Mouse (Mus musculus): Measurements from ENCODE around the gene Dram1.

The Dram1 gene

DNA sequence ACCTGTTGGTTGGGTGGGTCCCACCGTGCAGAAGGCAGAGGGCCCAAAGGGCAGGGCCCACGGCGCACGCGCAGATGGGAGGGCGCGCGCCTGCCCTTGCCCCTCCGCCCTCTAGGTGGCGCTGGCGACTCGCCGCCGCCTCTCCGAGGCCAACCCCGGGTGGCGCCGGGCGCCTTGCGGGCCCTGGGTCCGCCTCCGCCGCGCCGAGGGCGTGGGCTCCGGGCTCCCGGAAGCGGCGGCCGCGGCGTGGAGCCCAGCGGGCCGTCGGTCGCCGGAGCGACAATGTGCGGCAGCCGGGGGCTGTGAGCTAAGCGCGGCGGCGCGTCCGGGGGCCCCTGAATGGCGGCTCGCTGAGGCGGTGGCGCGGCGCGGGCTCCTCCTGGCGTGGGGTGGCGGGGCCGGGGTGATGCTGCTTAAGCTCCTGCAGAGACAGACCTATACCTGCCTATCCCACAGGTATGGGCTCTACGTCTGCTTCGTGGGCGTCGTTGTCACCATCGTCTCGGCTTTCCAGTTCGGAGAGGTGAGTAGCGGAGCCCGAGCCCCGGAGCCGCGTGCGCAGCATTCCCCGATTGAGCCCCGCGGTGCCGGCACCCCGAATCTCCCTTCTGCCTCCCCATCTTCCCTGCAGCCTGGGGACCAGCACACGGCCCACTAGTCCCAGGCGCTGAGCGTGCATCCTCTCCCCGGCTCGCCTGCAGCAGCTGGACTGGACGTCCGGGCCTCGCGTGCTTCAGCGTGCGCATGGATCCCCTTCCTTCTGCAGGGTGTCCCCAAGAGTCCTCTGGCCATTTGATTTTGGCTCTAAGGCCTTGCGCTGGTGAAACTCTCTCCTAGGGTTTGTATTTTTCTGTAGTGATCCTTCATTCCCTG lies at the start of gene Dram1, which contains the start of gene Gnptab:
Dram1 (minus strand) TSS at position 68 of the 873 bp plus-strand sequence.
Gnptab (plus strand) TSS at position 120 of the 873 bp plus-strand sequence.
- peak; percentile 88 for DNase-seq

DNA sequence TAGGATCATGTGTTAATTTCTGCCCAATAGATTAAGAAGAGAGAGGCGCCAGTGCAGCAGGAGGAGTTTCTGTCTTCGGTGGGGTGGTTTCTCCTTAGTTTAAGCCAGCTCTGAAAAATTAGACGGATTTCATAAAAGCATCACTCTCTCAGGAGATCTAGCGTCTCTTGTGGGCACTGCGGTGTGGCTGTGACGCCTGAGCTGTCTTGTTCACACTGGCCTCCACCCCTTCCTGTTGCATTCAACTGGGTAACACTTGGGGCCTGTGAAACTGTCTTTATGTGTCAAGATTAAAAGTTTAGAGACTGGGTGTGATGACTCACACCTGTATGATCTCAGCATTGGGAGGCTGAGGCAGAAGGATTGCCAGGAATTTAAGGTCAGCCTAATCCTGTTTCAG lies 49.1 kb upstream of the Dram1 start:
- DNase-seq: no peak

DNA sequence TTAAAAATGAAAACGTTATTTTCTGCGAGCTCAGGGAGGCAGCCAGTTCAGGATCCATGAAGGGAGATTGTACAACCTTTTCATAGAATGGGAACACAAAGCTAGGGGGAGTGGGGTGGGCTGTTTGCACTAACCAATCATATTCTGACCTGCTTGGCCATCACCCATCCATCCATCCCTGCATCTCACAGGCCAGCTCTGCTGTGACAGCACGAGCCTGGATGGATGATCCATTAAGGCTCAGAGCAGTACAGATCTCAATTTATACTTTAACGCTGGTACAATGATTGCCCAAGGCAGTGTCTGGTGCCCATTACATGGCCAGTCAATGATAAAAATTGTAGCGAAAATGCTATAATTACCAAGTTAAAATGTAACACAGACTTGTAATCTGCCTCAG lies 48.0 kb upstream of the Dram1 start:
- DNase-seq: no peak

DNA sequence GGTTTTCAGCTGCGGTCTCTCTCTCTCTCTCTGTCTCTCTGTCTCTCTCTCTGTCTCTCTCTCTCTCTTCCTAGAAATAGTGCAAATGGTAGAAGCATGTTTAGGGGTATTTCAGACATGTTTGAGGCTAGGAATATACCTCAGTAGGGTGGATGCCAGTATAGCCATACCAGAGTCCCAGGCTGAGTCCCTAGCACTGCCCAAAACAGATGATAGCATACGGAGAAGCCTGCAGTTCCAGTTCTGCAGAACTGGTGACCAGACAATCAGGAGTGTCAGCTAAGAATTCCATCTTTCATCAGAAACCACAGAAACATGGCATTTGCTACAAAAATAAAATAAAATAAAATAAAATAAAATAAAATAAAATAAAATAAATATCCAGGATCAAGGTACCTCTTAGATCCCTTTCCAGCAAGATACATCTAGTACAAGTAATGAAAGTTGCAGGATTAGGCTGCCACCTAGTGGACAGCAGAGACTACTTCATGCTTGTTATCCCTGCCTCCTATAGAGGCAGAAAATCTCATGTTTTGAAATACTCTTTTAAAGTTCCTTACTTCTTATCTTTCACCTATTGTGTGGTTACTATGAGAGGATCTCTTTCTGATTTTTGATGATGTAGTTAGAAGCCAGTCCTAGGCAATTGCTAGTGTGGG lies 47.4 kb upstream of the Dram1 start:
- peak; percentile 25 for DNase-seq

- no peak for DNase-seq
Observed at GRCm38 (mm10) chr10:88420655-88421435, 42.0 kb upstream of the Dram1 start.

GRCm38 (mm10) chr10:88420141-88420541 lies 41.3 kb upstream of the Dram1 start:
- no peak for DNase-seq

DNA sequence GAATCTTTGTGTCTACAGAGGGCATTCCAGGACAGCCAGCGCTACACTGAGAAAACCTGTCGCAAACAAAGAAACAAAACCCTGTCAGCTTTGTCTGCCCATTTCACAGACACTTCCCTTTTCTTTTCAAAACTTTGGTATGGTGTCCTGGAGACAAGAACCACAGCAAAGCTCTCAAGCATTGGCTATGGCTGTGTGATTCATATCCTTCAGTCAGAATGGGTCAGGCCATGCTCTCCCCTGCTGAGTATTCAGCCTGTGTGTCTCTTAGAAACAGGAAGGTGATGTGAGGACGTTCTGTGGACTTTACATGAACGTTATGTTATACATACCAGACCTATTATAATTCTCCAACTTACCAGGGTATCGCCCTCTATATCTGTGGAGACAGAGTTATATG lies 38.8 kb upstream of the Dram1 start:
- no peak for DNase-seq

GRCm38 (mm10) chr10:88412290-88412995 lies 33.6 kb upstream of the Dram1 start:
- no peak for DNase-seq

GRCm38 (mm10) chr10:88409751-88410150 lies 30.9 kb upstream of the Dram1 start:
- DNase-seq: no peak

GRCm38 (mm10) chr10:88407875-88408631 lies 29.2 kb upstream of the Dram1 start:
- no peak for DNase-seq

DNA sequence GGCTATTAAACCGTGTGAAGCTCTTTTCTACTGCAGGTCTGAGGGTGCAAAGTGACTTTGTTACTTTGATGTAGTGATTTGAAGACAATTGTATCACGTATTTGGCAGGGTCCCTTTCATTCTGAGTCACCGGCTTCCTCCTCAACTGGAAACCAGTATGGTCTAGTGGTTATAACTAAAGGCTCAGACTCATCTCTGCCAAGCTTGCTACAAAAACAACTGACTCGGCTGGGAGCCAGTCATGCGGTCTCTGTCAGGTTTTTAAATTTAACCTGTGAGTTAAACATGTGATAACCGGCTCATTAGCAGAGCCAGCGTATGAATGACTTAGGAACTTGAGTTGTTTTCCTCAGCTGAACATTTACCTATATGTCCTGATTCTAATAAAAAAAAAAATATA lies 26.9 kb upstream of the Dram1 start:
- no peak for DNase-seq

GRCm38 (mm10) chr10:88404220-88404619 lies 25.3 kb upstream of the Dram1 start:
- DNase-seq: no peak

- DNase-seq: no peak
Observed at GRCm38 (mm10) chr10:88403021-88403420, 24.1 kb upstream of the Dram1 start.

DNA sequence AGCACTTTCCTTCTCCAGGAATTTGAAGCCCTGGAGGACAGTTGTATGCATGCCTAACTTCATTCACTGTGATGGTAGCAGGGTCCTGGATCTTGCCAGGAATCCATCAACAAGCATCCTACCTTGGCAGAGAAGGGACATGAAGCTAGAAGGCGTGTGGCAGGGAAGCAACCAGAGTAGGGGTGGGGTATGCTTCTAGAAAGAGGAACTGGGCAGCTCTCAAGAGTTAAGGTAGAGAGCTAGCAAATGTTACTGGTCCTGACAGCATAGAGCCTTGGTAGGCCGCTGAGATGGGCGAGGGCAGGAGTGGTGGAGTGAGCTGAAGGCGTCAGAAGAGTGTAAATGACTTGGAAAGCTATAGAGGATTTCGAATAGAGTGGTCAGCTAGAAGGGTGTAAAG lies 20.4 kb upstream of the Dram1 start:
- DNase-seq: no peak

DNA sequence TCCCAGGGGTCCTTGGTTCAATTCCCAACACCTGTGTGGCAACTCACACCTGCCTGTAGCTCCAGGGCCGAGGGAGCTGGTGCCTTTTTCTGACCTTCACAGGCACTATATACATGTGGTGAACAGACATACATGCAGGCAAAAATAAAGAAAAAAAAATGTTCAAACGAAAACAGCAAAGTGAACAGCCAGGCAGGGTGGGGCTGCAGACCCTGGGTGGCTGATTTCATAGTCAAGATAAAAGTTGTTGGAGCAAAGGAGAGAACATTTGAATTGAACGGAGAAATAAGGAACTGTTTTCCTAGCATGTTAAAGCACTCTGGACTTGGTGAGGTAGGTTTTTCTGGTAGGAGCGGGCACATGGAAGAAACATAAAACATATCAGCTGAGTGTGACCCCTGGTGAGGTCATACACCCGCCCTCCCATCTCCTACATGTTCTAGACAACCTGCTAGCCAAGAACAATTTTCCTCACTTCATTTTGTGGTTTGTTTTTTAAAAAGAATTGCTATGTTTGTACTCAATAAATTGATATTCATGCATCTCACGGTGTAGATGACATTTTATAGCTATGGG lies 19.9 kb upstream of the Dram1 start:
- no peak for DNase-seq

DNA sequence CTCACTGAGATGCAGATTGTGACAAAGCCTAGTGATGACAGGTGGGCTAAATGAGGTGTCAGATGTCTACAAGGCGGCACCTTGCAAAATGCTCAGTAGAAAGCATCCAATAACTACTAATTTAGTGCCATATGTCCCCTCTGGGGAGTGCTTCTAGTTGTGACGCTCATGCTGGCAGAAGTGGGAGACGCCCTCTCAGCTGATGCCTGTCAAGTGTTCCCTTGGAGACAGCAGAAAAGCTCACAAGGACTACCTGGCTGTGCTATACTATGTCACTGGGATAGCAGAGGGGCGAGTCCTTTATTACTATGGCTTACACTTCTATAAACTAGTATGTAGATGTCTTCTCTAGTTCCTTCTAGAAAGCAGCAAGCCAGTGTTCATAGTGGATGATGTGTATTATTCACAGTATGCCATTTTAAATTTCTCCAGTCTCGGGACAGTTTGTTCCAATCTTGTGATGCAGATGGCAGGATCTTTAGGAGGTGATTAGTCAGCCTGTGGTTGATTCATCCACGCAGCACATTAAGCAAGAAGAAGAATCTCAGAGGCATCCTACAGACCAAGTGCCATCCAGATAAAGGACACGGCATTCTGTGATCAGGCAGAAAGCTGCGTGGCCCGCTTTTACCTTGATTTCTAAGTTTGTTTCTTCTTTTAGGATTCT lies 13.4 kb upstream of the Dram1 start:
- DNase-seq: no peak

- DNase-seq: no peak
Observed at GRCm38 (mm10) chr10:88391495-88391894, 12.6 kb upstream of the Dram1 start.

GRCm38 (mm10) chr10:88390096-88390790 lies 11.4 kb upstream of the Dram1 start:
- no peak for DNase-seq

DNA sequence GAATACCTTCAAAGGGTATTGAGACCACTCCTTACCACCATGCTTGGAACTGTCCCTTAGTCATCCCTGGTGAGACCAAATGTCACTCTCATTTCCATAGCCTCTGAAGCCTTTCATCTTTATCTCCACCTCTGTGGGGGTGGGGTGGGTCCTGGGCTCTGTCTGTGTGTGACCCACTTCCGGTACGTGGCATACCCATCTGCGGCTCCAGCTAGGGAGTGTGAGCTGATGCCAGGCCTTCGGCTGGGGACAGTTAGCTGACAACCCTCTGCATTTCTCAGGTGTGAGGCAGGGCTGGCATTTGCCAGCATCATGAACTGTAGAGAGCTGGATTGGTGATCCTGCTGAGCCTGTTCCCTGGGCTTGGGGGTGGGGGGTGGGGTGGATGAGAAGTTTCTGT lies 10.7 kb upstream of the Dram1 start:
- no peak for DNase-seq

GRCm38 (mm10) chr10:88386251-88386650 lies 7.4 kb upstream of the Dram1 start:
- no peak for DNase-seq
